Mouse (Mus musculus) stomach, embryonic 14.5 days (tissue): ENCODE results near the gene Usp51. TPM values are rescaled to one million over a fixed set of nuclear protein-coding genes. Genes with fewer than 3 reads are reported as not detected.

ENCODE experiments used
- polyA plus RNA-seq: library from polyadenylated mRNA; unstranded; fragments of >200 nt; fragmentation: Nextera tagmentation; extraction: Ambion mirVana; gene quantifications from 2 replicates; pipeline ENCODE4 v1.2.1, GENCODE M21; 2014

Gene Usp51
- polyA plus RNA-seq, 1 experiment from 2014 or later: 1.3 TPM

Other genes starting within 250 kb of the Usp51 start
- 9.0 and 9.6 TPM in 2 replicates for gene Shroom2, start 237.0 kb upstream of the Usp51 start, polyA plus RNA-seq
- 0.41 and 0.48 TPM in 2 replicates for gene Gpr143, start 224.5 kb upstream of the Usp51 start, polyA plus RNA-seq
- 45.5 and 53.0 TPM in 2 replicates for gene Mageh1, start 31.1 kb downstream of the Usp51 start, polyA plus RNA-seq
- not detected in 2 replicates for gene Foxr2, start 112.3 kb downstream of the Usp51 start, polyA plus RNA-seq
- gene Rragb, start 133.5 kb downstream of the Usp51 start, polyA plus RNA-seq: 2.1 and 3.2 TPM in 2 replicates
- gene Klf8, start 231.0 kb downstream of the Usp51 start, polyA plus RNA-seq: 1.2 and 1.3 TPM in 2 replicates